Mouse (Mus musculus) embryonic facial prominence, embryonic 14.5 days (tissue): ENCODE measurements around the gene Ccdc97. TPM values are rescaled to one million over a fixed set of nuclear protein-coding genes. Genes with fewer than 3 reads are reported as not detected.
"Not testable (repeated sequence)": the region's sequence is repeated elsewhere in the genome, so short reads cannot be mapped to it uniquely, and the experiment has no call there.

Source experiments
- ATAC-seq: fragments of 200-750 bp; cut with Nextera tagmentation; 2 replicates; pipeline ENCODE4 v1.8.0; 2017; ENCODE audit warnings: low read depth, moderate number of reproducible peaks, moderate TSS enrichment
- DNase-seq: peaks from one replicate; pipeline ENCODE4 v3.0.0-alpha.2; 2015; ENCODE audit warnings: low spot score
- H3K27ac ChIP-seq: fragments of 300-500 bp; sonication (generic); replicated peaks from 2 replicates; pipeline ENCODE4 v1.5.1; 2014; ENCODE audit warnings: low read depth, mild to moderate bottlenecking, low read length, moderate library complexity
- H3K27me3 ChIP-seq: fragments of 300-500 bp; sonication (generic); replicated peaks from 2 replicates; pipeline ENCODE4 v1.6.1; 2014; ENCODE audit warnings: low read length; ENCODE audit not compliant: control insufficient read depth, insufficient read depth
- H3K36me3 ChIP-seq: fragments of 300-500 bp; sonication (generic); 2 replicates; pipeline ENCODE4 v1.6.1; 2014; ENCODE audit warnings: low read length, mixed read lengths; ENCODE audit not compliant: control insufficient read depth, insufficient read depth
- H3K4me1 ChIP-seq: fragments of 300-500 bp; sonication (generic); 2 replicates; pipeline ENCODE4 v1.6.1; 2014; ENCODE audit warnings: antibody characterized with exemption, low read length; ENCODE audit not compliant: control insufficient read depth, insufficient read depth
- H3K4me2 ChIP-seq: fragments of 300-500 bp; sonication (generic); 2 replicates; pipeline ENCODE4 v1.6.1; 2014; ENCODE audit warnings: low read depth, mild to moderate bottlenecking, low read length, moderate library complexity, mixed read lengths
- H3K4me3 ChIP-seq: fragments of 300-500 bp; sonication (generic); 2 replicates; pipeline ENCODE4 v1.5.1; 2014; ENCODE audit warnings: low read depth, mild to moderate bottlenecking, low read length
- H3K9ac ChIP-seq: fragments of 300-500 bp; sonication (generic); 2 replicates; pipeline ENCODE4 v1.6.1; 2014; ENCODE audit warnings: low read depth, mild to moderate bottlenecking, low read length, moderate library complexity, mixed read lengths
- H3K9me3 ChIP-seq: fragments of 300-500 bp; sonication (generic); 2 replicates; pipeline ENCODE4 v1.6.1; 2016; ENCODE audit warnings: low read length; ENCODE audit not compliant: control insufficient read depth
- WGBS: fragments of 180-500 bp; shearing (Covaris S2); extraction: QIAGEN DNeasy Blood & Tissue Kit; methylation state at CpG from one replicate; pipeline ENCODE4 v1.1.7; 2014; 5-methylcytosine and 5-hydroxymethylcytosine counted together
- polyA plus RNA-seq: library from polyadenylated mRNA; unstranded; fragments of >200 nt; fragmentation: Nextera tagmentation; extraction: Ambion mirVana; gene quantifications from 2 replicates; pipeline ENCODE4 v1.2.1, GENCODE M21; 2014

Gene Ccdc97
- polyA plus RNA-seq, 1 experiment from 2014 or later = 28.0 TPM

GRCm38 (mm10) chr7:25731294-25732055, 12.6 kb upstream of the Ccdc97 start:
- WGBS = 87% methylated on average over 8 of the region's 8 CpGs
- Histone ChIP-seq H3K4me2 (no peak overlapping the region), H3K27ac (no peak overlapping the region), H3K27me3 (no peaks in the 10 kb centered on the region), H3K36me3 (peaks cover 97% of the 10 kb centered on the region), H3K4me3 (no peak overlapping the region), H3K9ac (no peak overlapping the region), H3K9me3 (no peaks in the 10 kb centered on the region), H3K4me1 (no peaks in the 10 kb centered on the region)
- DNase-seq = no peak
- no peak for ATAC-seq

- Histone ChIP-seq H3K9ac (no peak overlapping the region), H3K4me3 (no peak overlapping the region), H3K36me3 (peaks cover 96% of the 10 kb centered on the region), H3K27me3 (no peaks in the 10 kb centered on the region), H3K9me3 (no peaks in the 10 kb centered on the region), H3K4me2 (no peak overlapping the region), H3K4me1 (no peaks in the 10 kb centered on the region), H3K27ac (no peak overlapping the region)
- 94% methylated on average over 2 of the region's 2 CpGs for WGBS
- no peak for DNase-seq
- no peak for ATAC-seq
These were observed 11.0 kb upstream of the Ccdc97 start for GRCm38 (mm10) chr7:25729862-25730261.

- Histone ChIP-seq H3K4me1 (no peaks in the 10 kb centered on the region), H3K27ac (no peak overlapping the region), H3K27me3 (no peaks in the 10 kb centered on the region), H3K4me3 (no peak overlapping the region), H3K9me3 (no peaks in the 10 kb centered on the region), H3K36me3 (peaks cover 96% of the 10 kb centered on the region), H3K4me2 (no peak overlapping the region), H3K9ac (no peak overlapping the region)
- DNase-seq (no peak), ATAC-seq (peak; percentile 35; the same call in 1 of the 2 replicates)
- 42% methylated on average over 2 of the region's 2 CpGs for WGBS
These were observed 10.5 kb upstream of the Ccdc97 start for GRCm38 (mm10) chr7:25729396-25729795.

GRCm38 (mm10) chr7:25727800-25728199, 8.9 kb upstream of the Ccdc97 start:
- Histone ChIP-seq H3K27me3 (no peaks in the 10 kb centered on the region), H3K36me3 (peaks cover 96% of the 10 kb centered on the region), H3K4me3 (no peak overlapping the region), H3K9ac (no peak overlapping the region), H3K4me1 (no peaks in the 10 kb centered on the region), H3K9me3 (no peaks in the 10 kb centered on the region), H3K4me2 (no peak overlapping the region), H3K27ac (no peak overlapping the region)
- no peak for ATAC-seq
- DNase-seq = no peak
- WGBS = 89% methylated on average over 5 of the region's 5 CpGs

- WGBS = 82% methylated on average over 19 of the region's 19 CpGs
- no peaks in the 10 kb centered on the region for H3K4me1 ChIP-seq
- no peak overlapping the region for H3K27ac ChIP-seq
- peaks cover 96% of the 10 kb centered on the region for H3K36me3 ChIP-seq
- no peak overlapping the region for H3K4me3 ChIP-seq
- H3K9me3 ChIP-seq = no peaks in the 10 kb centered on the region
- H3K4me2 ChIP-seq = no peak overlapping the region
- DNase-seq (no peak), ATAC-seq (no peak)
- H3K9ac ChIP-seq = no peak overlapping the region
- no peaks in the 10 kb centered on the region for H3K27me3 ChIP-seq
These were observed 7.0 kb upstream of the Ccdc97 start for GRCm38 (mm10) chr7:25725886-25726285.

GRCm38 (mm10) chr7:25721776-25722175, 2.9 kb upstream of the Ccdc97 start:
- not testable (repeated sequence) for H3K9ac ChIP-seq, H3K27ac ChIP-seq, ATAC-seq, H3K4me2 ChIP-seq, H3K4me3 ChIP-seq, H3K27me3 ChIP-seq, H3K9me3 ChIP-seq, DNase-seq
- Histone ChIP-seq H3K36me3 (peaks cover 65% of the 10 kb centered on the region), H3K4me1 (peaks cover 11% of the 10 kb centered on the region)

GRCm38 (mm10) chr7:25720760-25721159, 1.9 kb upstream of the Ccdc97 start:
- Histone ChIP-seq H3K4me1 (peaks cover 11% of the 10 kb centered on the region), H3K4me3 (no peak overlapping the region), H3K9me3 (no peaks in the 10 kb centered on the region), H3K36me3 (peaks cover 63% of the 10 kb centered on the region), H3K4me2 (no peak overlapping the region), H3K27ac (no peak overlapping the region), H3K9ac (no peak overlapping the region), H3K27me3 (no peaks in the 10 kb centered on the region)
- ATAC-seq (no peak), DNase-seq (no peak)
- 85% methylated on average over 5 of the region's 5 CpGs for WGBS

- no peak overlapping the region; the same call in 1 of the 2 replicates for H3K4me2 ChIP-seq
- H3K27ac ChIP-seq = peak overlapping the region; percentile 22; the same call in 1 of the 2 replicates
- peaks cover 63% of the 10 kb centered on the region for H3K36me3 ChIP-seq
- ATAC-seq (peak; percentile 45; the same call in 1 of the 2 replicates), DNase-seq (peak; percentile 73)
- 61% methylated on average over 10 of the region's 10 CpGs for WGBS
- H3K4me1 ChIP-seq = peaks cover 11% of the 10 kb centered on the region
- H3K9ac ChIP-seq = no peak overlapping the region
- H3K4me3 ChIP-seq = peak overlapping the region; percentile 77; the same call in 1 of the 2 replicates
- H3K9me3 ChIP-seq = no peaks in the 10 kb centered on the region
- H3K27me3 ChIP-seq = no peaks in the 10 kb centered on the region
These were observed 1.1 kb upstream of the Ccdc97 start for GRCm38 (mm10) chr7:25719761-25720610.
